Mouse (Mus musculus): Measurements from ENCODE around the gene Gm49486. TPM values are rescaled to one million over a fixed set of nuclear protein-coding genes. Genes with fewer than 3 reads are reported as not detected.

The Gm49486 gene
- polyA plus RNA-seq, 1 experiment from 2014 or later, result 1.0 TPM

- no peak overlapping the region for H3K4me2 ChIP-seq
- H3K27me3 ChIP-seq, result no peaks in the 10 kb centered on the region
- H3K4me1 ChIP-seq (replicated peaks), result no peaks in the 10 kb centered on the region
- WGBS, result 89% methylated on average over 8 of the region's 8 CpGs
- no peak overlapping the region for H3K27ac ChIP-seq (replicated peaks)
- H3K9ac ChIP-seq, result no peak overlapping the region
- no peak overlapping the region for H3K4me3 ChIP-seq
- ATAC-seq (ENCODE audit: low FRiP score, low read depth), result no peak
- H3K36me3 ChIP-seq, result no peaks in the 10 kb centered on the region
- H3K9me3 ChIP-seq, result no peaks in the 10 kb centered on the region
Observed at GRCm38 (mm10) chr15:79303725-79304124, 74.5 kb downstream of the Gm49486 start.

- WGBS, result 55% methylated on average over 5 of the region's 5 CpGs
Observed at GRCm38 (mm10) chr15:79304832-79305231, 75.6 kb downstream of the Gm49486 start.

GRCm38 (mm10) chr15:79306043-79306637 lies 76.9 kb downstream of the Gm49486 start:
- Histone ChIP-seq H3K4me2 (no peak overlapping the region), H3K4me1 (replicated peaks) (no peaks in the 10 kb centered on the region), H3K9me3 (no peaks in the 10 kb centered on the region), H3K9ac (no peak overlapping the region), H3K27ac (replicated peaks) (no peak overlapping the region), H3K27me3 (no peaks in the 10 kb centered on the region), H3K36me3 (no peaks in the 10 kb centered on the region; the same call in 1 of the 2 replicates), H3K4me3 (no peak overlapping the region)
- no peak for ATAC-seq (ENCODE audit: low FRiP score, low read depth)
- 74% methylated on average over 23 of the region's 23 CpGs for WGBS

More at GRCm38 (mm10) chr15:79304832-79305231, 75.6 kb downstream of the Gm49486 start:
- Histone ChIP-seq H3K36me3 (no peaks in the 10 kb centered on the region), H3K9me3 (no peaks in the 10 kb centered on the region), H3K9ac (no peak overlapping the region), H3K27ac (replicated peaks) (no peak overlapping the region), H3K4me1 (replicated peaks) (no peaks in the 10 kb centered on the region), H3K27me3 (no peaks in the 10 kb centered on the region), H3K4me2 (no peak overlapping the region), H3K4me3 (no peak overlapping the region)
- ATAC-seq (ENCODE audit: low FRiP score, low read depth), result no peak

Other genes with a start within 250 kb of the Gm49486 start
- gene H1f0, start 200.9 kb upstream of the Gm49486 start, polyA plus RNA-seq (2015; fragmentation: Nextera tagmentation; extraction: Ambion mirVana), result 214 and 226 TPM in 2 replicates
- gene Galr3, start 187.5 kb upstream of the Gm49486 start, polyA plus RNA-seq (2015; fragmentation: Nextera tagmentation; extraction: Ambion mirVana), result 0.13 and 0.38 TPM in 2 replicates
- 56.0 and 59.7 TPM in 2 replicates for gene Ankrd54, start 166.5 kb upstream of the Gm49486 start, polyA plus RNA-seq (2015; fragmentation: Nextera tagmentation; extraction: Ambion mirVana)
- gene Eif3l, start 154.2 kb upstream of the Gm49486 start, polyA plus RNA-seq (2015; fragmentation: Nextera tagmentation; extraction: Ambion mirVana), result 167 and 177 TPM in 2 replicates
- gene Micall1, start 120.5 kb upstream of the Gm49486 start, polyA plus RNA-seq (2015; fragmentation: Nextera tagmentation; extraction: Ambion mirVana), result 12.4 and 15.0 TPM in 2 replicates
- gene Polr2f, start 88.4 kb upstream of the Gm49486 start, polyA plus RNA-seq (2015; fragmentation: Nextera tagmentation; extraction: Ambion mirVana), result 253 and 258 TPM in 2 replicates
- 17.2 and 22.0 TPM in 2 replicates for gene 1700088E04Rik, start 88.1 kb upstream of the Gm49486 start, polyA plus RNA-seq (2015; fragmentation: Nextera tagmentation; extraction: Ambion mirVana)
- gene Sox10, start 64.2 kb upstream of the Gm49486 start, polyA plus RNA-seq (2015; fragmentation: Nextera tagmentation; extraction: Ambion mirVana), result 8.2 and 8.9 TPM in 2 replicates
- 88.6 and 93.2 TPM in 2 replicates for gene Pick1, start 218 bp upstream of the Gm49486 start, polyA plus RNA-seq (2015; fragmentation: Nextera tagmentation; extraction: Ambion mirVana)
- gene Slc16a8, start 25.4 kb downstream of the Gm49486 start, polyA plus RNA-seq (2015; fragmentation: Nextera tagmentation; extraction: Ambion mirVana), result 1.00 and 1.2 TPM in 2 replicates
- 3.7 and 4.0 TPM in 2 replicates for gene Baiap2l2, start 56.1 kb downstream of the Gm49486 start, polyA plus RNA-seq (2015; fragmentation: Nextera tagmentation; extraction: Ambion mirVana)
- gene Pla2g6, start 99.0 kb downstream of the Gm49486 start, polyA plus RNA-seq (2015; fragmentation: Nextera tagmentation; extraction: Ambion mirVana), result 27.1 and 32.5 TPM in 2 replicates
- 1.00 and 1.0 TPM in 2 replicates for gene Maff, start 117.2 kb downstream of the Gm49486 start, polyA plus RNA-seq (2015; fragmentation: Nextera tagmentation; extraction: Ambion mirVana)
- 45.7 and 51.6 TPM in 2 replicates for gene Tmem184b, start 174.2 kb downstream of the Gm49486 start, polyA plus RNA-seq (2015; fragmentation: Nextera tagmentation; extraction: Ambion mirVana)
- 229 and 234 TPM in 2 replicates for gene Csnk1e, start 226.2 kb downstream of the Gm49486 start, polyA plus RNA-seq (2015; fragmentation: Nextera tagmentation; extraction: Ambion mirVana)

Measured in hindbrain, embryonic 15.5 days (tissue).